Mouse (Mus musculus) bone marrow, adult 2 months (tissue): ENCODE measurements around the gene Mlc1. TPM values are rescaled to one million over a fixed set of nuclear protein-coding genes. Genes with fewer than 3 reads are reported as not detected.

Experiments used
- H3K27ac ChIP-seq: fragments of 200-500 bp; 2 replicates; pipeline ENCODE4 v1.5.1; 2012; ENCODE audit warnings: low read depth, mild to moderate bottlenecking, control low read depth, inconsistent platforms, low read length; ENCODE audit not compliant: control insufficient read depth, poor library complexity, insufficient read depth
- H3K4me1 ChIP-seq: fragments of 200-500 bp; 2 replicates; pipeline ENCODE4 v1.6.1; 2011; ENCODE audit warnings: low read length; ENCODE audit not compliant: control insufficient read depth, insufficient read depth
- H3K4me3 ChIP-seq: fragments of 200-500 bp; replicated peaks from 2 replicates; pipeline ENCODE3; 2011; ENCODE audit warnings: mild to moderate bottlenecking, low read depth, low read length, control low read depth; ENCODE audit not compliant: control insufficient read depth
- CTCF ChIP-seq: fragments of 200-500 bp; IDR thresholded peaks from 2 replicates; pipeline ENCODE4 v1.5.1; 2011; ENCODE audit warnings: low read length, control low read depth; ENCODE audit not compliant: control insufficient read depth, insufficient read depth
- POLR2A ChIP-seq: fragments of 200-500 bp; IDR thresholded peaks from 2 replicates; pipeline ENCODE4 v1.6.1; 2011; ENCODE audit warnings: low read depth, mild to moderate bottlenecking, control low read depth, low read length, borderline replicate concordance; ENCODE audit not compliant: control insufficient read depth
- WGBS: fragments of 180-500 bp; shearing (Covaris S2); methylation state at CpG from one replicate; pipeline ENCODE4 v1.1.7; 2018; 5-methylcytosine and 5-hydroxymethylcytosine counted together
- polyA plus RNA-seq: library from polyadenylated mRNA; stranded (reverse); fragments of >200 nt; gene quantifications from 2 replicates; pipeline ENCODE4 v1.2.4, GENCODE M21; 2011; ENCODE audit warnings: low replicate concordance; ENCODE audit not compliant: missing spikeins, insufficient read depth, insufficient read length

Gene Mlc1
- polyA plus RNA-seq, 1 experiment, result 0.55 TPM

DNA sequence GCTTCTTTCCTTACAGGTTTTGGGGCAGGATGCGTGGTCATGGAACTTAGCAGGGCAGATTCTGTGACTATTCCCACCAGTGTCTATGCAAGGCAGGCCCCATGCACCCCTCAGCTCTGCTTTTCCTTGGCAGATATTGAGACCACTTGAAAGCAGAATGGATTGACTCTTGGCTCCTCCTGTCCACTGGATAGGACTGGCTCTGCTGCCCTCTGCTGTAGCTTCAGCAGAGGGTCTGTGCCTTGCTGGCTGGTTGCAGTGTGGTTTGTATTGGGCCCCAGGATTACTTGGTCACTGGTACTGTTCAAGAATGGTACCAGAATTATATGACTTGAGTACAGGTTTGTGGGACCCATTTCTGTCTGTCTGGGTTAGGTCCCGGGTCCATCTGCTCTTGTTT, 20.3 kb upstream of the Mlc1 start:
- WGBS, result 65% methylated on average over 2 of the region's 2 CpGs
- TF ChIP-seq CTCF, result no peak
- no peak for TF ChIP-seq POLR2A
- Histone ChIP-seq H3K27ac (no peak overlapping the region), H3K4me3 (no peak overlapping the region), H3K4me1 (no peaks in the 10 kb centered on the region; the same call in 1 of the 2 replicates)

DNA sequence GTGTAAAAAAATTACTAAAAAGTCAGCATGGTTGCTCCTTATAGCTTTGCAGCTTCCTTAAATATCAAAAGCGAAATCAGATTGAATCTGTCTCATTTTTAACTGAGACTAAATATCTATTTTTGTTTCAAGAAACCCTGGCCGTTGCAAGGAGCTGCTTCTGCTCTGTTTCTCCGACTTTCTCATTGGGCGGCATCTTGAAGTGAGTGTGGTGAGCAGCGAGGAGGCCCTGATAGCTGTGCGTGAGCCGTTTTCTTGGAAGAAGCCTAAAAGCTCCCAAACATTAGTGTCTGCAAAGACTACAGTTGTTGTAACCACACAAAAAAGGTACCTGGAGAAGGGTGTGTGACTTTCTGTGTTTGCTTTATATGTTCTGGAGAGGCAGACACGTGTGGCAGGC, 19.8 kb upstream of the Mlc1 start:
- no peak for TF ChIP-seq CTCF
- no peak for TF ChIP-seq POLR2A
- 67% methylated on average over 8 of the region's 8 CpGs for WGBS
- H3K4me1 ChIP-seq, result no peaks in the 10 kb centered on the region; the same call in 1 of the 2 replicates
- H3K4me3 ChIP-seq, result no peak overlapping the region
- H3K27ac ChIP-seq, result no peak overlapping the region

DNA sequence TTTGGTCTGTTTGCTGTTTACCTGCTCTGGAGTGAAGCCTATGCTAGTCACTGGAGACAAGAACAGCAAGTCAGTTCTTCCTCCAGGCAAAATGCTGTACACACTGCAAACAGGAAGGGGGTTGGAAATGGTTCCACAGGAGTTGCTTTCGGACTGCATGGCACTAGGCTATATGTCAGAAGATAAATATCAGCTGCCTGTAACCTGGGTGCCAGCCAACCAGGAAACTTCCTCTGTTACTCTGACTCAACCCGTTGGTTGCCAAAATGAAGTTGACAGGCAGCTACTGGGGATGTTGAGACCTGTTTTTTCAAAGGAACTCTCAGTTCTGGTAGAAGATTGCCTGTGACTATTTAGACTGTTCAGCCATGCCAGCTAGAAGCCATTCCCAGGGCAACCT, 10.4 kb upstream of the Mlc1 start:
- Histone ChIP-seq H3K27ac (no peak overlapping the region), H3K4me1 (no peaks in the 10 kb centered on the region), H3K4me3 (no peak overlapping the region)
- no peak for TF ChIP-seq POLR2A
- TF ChIP-seq CTCF, result no peak
- 3% methylated on average over 2 of the region's 2 CpGs for WGBS

DNA sequence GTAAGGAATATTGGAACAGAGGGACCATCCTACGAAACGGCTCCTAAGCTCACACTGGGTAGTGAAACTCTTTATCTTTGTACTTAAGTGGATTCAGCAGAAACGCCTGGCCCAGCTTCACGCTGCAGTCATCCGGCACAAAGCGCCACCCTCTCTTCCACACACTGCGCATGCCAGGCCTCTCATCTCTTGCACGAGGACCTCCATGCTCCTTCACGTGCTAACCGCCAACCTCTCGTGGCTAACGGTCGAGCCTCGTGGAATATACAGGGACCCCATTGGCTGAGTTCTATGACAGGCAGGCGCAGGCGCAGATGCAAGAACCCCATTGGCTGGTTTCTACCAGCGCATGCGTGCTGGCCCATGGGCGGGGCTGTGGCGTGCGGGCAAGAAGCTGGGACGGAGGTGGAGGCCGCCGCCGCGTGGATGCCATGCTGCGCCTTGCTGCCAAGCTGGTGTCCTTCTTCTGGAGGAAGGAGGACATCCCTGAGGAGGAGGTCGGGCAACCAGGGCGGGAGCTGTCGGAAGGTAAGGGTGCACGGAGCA, 3.8 kb upstream of the Mlc1 start, which contains the start of gene Mov10l1:
Gene Mov10l1, plus strand, starts transcription at position 376 of the 546 bp plus-strand sequence.
- no peaks in the 10 kb centered on the region for H3K4me1 ChIP-seq
- TF ChIP-seq POLR2A, result no peak
- TF ChIP-seq CTCF, result no peak
- 91% methylated on average over 31 of the region's 31 CpGs for WGBS

DNA sequence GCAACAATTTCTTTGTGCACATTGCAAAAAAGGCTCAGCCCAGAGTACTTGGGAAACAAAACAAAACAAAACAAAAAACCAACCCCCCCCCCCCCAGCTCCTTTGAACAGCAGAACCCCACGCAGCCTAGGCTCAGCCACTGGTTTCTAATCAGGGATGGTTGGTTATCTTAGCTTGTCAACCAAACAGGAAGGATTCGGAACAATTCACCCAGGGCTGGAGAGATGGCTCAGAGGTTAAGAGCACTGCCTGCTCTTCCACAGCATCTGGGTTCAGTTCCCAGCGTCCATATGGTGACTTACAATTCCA, 285 bp upstream of the Mlc1 start:
- WGBS, result 55% methylated on average over 3 of the region's 3 CpGs
- TF ChIP-seq POLR2A (no peak), CTCF (no peak)

More for the DNA sequence above, 3.8 kb upstream of the Mlc1 start, which contains the start of gene Mov10l1:
- Histone ChIP-seq H3K4me3 (no peak within 1 kb of the TSS), H3K27ac (no peak within 1 kb of the TSS)

DNA sequence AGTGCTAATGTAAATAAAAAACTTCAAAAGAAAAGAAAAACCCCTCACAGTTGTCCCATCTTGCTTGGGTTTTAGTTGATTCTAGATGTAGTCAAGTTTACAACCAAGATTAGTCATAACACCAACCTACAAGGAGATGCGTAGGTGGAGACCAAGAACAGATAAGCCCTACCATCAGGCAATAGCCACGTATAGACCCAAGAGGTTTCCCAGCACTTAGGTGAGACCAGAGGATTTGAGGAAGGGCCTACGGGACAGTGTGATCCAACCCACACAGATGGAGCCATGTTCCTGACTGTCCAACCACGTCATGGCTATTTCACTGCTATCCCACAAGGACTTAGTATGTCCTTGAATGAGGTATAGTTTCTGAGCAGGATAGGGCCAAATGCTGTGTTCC, 6.5 kb downstream of the Mlc1 start:
- TF ChIP-seq POLR2A (no peak), CTCF (no peak)
- WGBS, result 81% methylated on average over 4 of the region's 4 CpGs

More for the DNA sequence above, 285 bp upstream of the Mlc1 start:
- Histone ChIP-seq H3K4me3 (no peak overlapping the region), H3K27ac (no peak overlapping the region), H3K4me1 (no peaks in the 10 kb centered on the region)

DNA sequence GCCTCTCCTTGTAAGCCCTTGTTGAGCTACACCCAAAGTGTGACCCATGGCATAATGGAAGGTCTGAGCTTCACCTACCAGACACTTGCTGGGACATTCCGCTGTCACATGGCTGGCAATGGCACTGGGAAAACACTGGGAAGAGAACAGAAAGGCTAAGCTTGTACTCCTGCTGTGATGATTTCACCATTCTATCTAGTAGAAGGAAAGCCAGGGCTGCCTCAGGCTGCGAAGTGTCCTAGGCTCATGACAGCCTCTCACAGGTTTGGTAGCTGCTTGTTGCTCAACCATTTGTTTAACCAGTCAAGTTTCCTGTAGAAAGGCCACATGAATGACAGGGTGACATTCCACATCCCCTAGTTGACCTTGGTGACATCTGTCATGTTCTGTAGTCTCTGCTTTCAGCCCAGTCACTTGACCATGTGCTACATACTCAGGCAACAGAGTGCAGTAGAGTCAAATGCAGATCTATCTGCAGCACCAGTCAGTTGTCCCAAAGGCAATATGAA, 14.7 kb downstream of the Mlc1 start:
- 63% methylated on average over 2 of the region's 2 CpGs for WGBS
- Histone ChIP-seq H3K4me1 (no peaks in the 10 kb centered on the region), H3K4me3 (no peak overlapping the region), H3K27ac (no peak overlapping the region)
- no peak for TF ChIP-seq POLR2A
- TF ChIP-seq CTCF, result no peak

More for the DNA sequence above, 6.5 kb downstream of the Mlc1 start:
- Histone ChIP-seq H3K4me1 (no peaks in the 10 kb centered on the region), H3K27ac (no peak overlapping the region), H3K4me3 (no peak overlapping the region)

DNA sequence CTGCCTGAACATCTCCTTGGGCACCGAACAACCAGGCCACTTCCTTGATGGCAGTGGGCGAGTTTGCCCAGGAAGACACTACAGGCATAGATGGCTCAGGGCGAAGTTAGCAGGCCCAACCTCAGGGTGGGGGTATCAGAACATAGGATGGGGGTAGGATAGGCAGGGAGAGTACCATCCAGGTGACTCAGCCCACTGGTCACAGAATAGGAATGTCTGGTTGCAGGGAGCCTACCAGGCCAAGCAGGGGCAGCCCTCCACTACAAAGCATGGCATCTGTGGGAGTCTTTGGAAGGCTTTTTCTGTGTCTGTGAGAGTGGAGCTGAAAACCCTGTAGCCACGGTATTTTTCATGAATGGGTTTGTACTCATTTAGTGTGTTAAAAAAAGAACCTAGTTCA, 21.3 kb downstream of the Mlc1 start:
- no peaks in the 10 kb centered on the region for H3K4me1 ChIP-seq
- H3K27ac ChIP-seq, result no peak overlapping the region
- WGBS, result 70% methylated on average over 4 of the region's 4 CpGs
- H3K4me3 ChIP-seq, result no peak overlapping the region
- no peak for TF ChIP-seq CTCF
- no peak for TF ChIP-seq POLR2A

DNA sequence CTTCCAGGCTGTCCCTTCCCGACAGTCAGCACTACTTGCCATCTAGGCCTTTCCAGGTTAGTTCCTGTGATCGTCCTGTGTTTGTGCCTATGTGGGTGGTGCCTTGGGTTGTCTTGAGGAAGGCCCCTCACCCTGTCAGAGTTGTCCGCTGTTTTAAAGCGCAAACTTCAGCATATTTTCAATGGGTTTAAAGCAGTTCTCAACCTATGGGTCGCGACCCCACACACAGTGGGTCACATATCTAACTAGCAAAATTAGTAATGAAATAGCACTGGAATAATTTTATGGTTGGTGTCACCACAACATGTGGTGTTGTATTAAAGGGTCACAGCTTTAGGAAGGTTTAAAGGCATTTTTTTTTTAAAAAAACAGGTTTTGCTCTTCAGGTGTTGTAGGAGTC, 23.5 kb downstream of the Mlc1 start:
- Histone ChIP-seq H3K4me3 (no peak overlapping the region), H3K27ac (no peak overlapping the region), H3K4me1 (no peaks in the 10 kb centered on the region)
- TF ChIP-seq POLR2A, result no peak
- no peak for TF ChIP-seq CTCF
- WGBS, result 78% methylated on average over 6 of the region's 6 CpGs
